Comparison of ENCODE assay signal across 8 mouse cellular contexts in the genomic region with DNA sequence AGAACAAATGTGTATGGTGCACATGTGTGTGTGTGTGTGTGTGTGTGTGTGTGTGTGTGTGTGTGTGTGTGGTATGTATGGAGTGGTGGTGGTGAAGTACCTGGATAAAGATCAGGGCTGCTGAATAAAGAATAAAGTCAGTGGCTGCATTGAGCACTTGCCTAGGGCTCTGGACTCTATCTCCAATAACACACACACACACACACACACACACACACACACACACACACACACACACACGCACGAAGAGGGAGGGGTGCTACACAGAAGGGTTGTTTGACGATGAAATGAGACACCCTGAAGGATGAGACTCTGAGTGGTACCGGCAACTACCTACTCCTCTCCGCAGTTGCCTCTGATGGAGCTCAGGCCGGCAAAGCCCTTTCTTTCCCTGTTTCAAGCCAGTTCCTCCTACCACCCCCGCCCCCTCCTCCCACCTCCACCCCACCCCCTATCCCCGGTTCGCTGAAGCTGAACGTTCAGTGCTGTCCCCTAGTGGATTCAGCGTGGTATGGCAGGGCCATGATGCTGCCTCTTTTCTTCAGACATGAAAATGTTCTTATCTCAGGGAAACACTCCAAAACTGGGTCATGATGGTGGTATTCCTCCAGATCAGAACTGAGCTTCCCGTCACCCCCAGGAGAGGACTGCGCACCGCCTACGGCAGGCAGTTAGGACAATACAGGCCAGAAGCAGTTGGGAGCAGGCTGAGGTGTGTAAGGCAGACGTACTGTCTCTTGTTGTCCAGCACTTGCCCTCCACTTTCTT. TPM values are rescaled to one million over a fixed set of nuclear protein-coding genes. Genes with fewer than 3 reads are reported as not detected.
DNase-seq lines count a peak whose midpoint lies in the region; ATAC-seq and TF ChIP-seq lines count a peak whose summit lies in the region.

No protein-coding gene starts in this region.

- H3K4me1 ChIP-seq in forebrain, embryonic 16.5 days (replicated peaks; ENCODE audit: control insufficient read depth, insufficient read depth, low read length) = no peaks in the 10 kb centered on the region
- H3K4me1 ChIP-seq in midbrain, embryonic 10.5 days = peaks cover 14% of the 10 kb centered on the region

- no peaks in the 10 kb centered on the region for H3K27me3 ChIP-seq in forebrain, embryonic 16.5 days (replicated peaks; ENCODE audit: control insufficient read depth, insufficient read depth, low read length)
- peaks cover 10% of the 10 kb centered on the region; the same call in 1 of the 2 replicates for H3K27me3 ChIP-seq in midbrain, embryonic 10.5 days (ENCODE audit: low read depth, poor library complexity, severe bottlenecking)

- H3K36me3 ChIP-seq in forebrain, embryonic 16.5 days (ENCODE audit: control insufficient read depth, insufficient read depth) = no peaks in the 10 kb centered on the region
- no peaks in the 10 kb centered on the region for H3K36me3 ChIP-seq in midbrain, embryonic 10.5 days

- H3K4me3 ChIP-seq in gastrocnemius, adult 2 months = no peak overlapping the region
- H3K4me3 ChIP-seq in forebrain, embryonic 16.5 days (replicated peaks; ENCODE audit: low read length) = peak overlapping the region; percentile 37
- peak overlapping the region; percentile 46 for H3K4me3 ChIP-seq in midbrain, embryonic 10.5 days

- peak overlapping the region; percentile 40 for H3K9ac ChIP-seq in forebrain, embryonic 16.5 days (replicated peaks; ENCODE audit: low read depth, low read length)

- no peak overlapping the region for H3K27ac ChIP-seq in gastrocnemius, adult 2 months
- no peak overlapping the region for H3K27ac ChIP-seq in forebrain, embryonic 16.5 days (ENCODE audit: low read length)
- peak overlapping the region; percentile 69 for H3K27ac ChIP-seq in midbrain, embryonic 10.5 days (replicated peaks)

- WGBS in forebrain, embryonic 16.5 days = 7% methylated on average over 14 of the region's 16 CpGs
- 13% methylated on average over 16 of the region's 16 CpGs for WGBS in midbrain, embryonic 10.5 days

- DNase-seq in gastrocnemius, adult 2 months = peak; percentile 33
- DNase-seq in gastrocnemius, postnatal 36 days = no peak
- DNase-seq in c-Kit-positive CD71-positive TER-119-positive erythroid progenitor cells, embryonic 14.5 days (ENCODE audit: low spot score) = peak; percentile 36
- DNase-seq in left cerebral cortex, postnatal 36 days (ENCODE audit: low spot score in 2 of 2) = peak; percentile 32 to 43
- peak; percentile 77 for DNase-seq in midbrain, embryonic 10.5 days (ENCODE audit: low spot score)
- DNase-seq in spleen, postnatal 4 days (ENCODE audit: low spot score in 2 of 2) = peak; percentile 49 to 77

- H3K9me3 ChIP-seq in forebrain, embryonic 16.5 days (ENCODE audit: control insufficient read depth, low read length) = no peaks in the 10 kb centered on the region
- H3K9me3 ChIP-seq in midbrain, embryonic 10.5 days (replicated peaks) = no peaks in the 10 kb centered on the region

- peak overlapping the region; percentile 45 for H3K4me2 ChIP-seq in forebrain, embryonic 16.5 days (ENCODE audit: low read length)

- peak; percentile 62 for ATAC-seq in forebrain, embryonic 16.5 days
- ATAC-seq in inflammation-experienced regulatory T-cells, adult 6 months = peak; percentile 25

- TF ChIP-seq CTCF in gastrocnemius, adult 2 months (IDR thresholded peaks at IDR 0.05) = peak; percentile 60

- intact Hi-C loops in gastrocnemius, adult 2 months (cut with DNase I) = no loop called here
- intact Hi-C loops in gastrocnemius, postnatal 36 days (cut with DNase I) = loop anchor here (5.0 kb wide), 2 partner anchors 78 to 268 kb away; no protein-coding TSS in a partner anchor
- intact Hi-C loops in left cerebral cortex, postnatal 36 days (cut with DNase I) = loop anchor here (5.0 to 10.0 kb wide), 2 partner anchors 48 to 195 kb away; partner anchors contain the start of gene Haus5

RNA-seq across cellular contexts. Expression of gene Ffar1, which starts 1.5 kb away (rescaled TPM):
- not detected for total RNA-seq in gastrocnemius, adult 2 months (2021)
- total RNA-seq in gastrocnemius, postnatal 36 days (2021) = not detected
- not detected in 2 replicates for polyA plus RNA-seq in forebrain, embryonic 16.5 days (2015; fragmentation: Nextera tagmentation; extraction: Ambion mirVana)
- polyA plus RNA-seq in inflammation-experienced regulatory T-cells, adult 6 months (2017; shearing (Covaris generic)) = under 1 TPM in 2 of 3 experiments, not detected in 1; 0.17 to 0.20 TPM
- total RNA-seq in left cerebral cortex, postnatal 36 days (2021) = not detected
- not detected in 2 replicates for polyA plus RNA-seq in midbrain, embryonic 10.5 days (2016; fragmentation: Nextera tagmentation; extraction: Ambion mirVana)

RNA-seq across cellular contexts. Expression of gene Ffar3, which starts 3.8 kb away (rescaled TPM):
- not detected for total RNA-seq in gastrocnemius, adult 2 months (2021)
- total RNA-seq in gastrocnemius, postnatal 36 days (2021) = not detected
- polyA plus RNA-seq in forebrain, embryonic 16.5 days (2015; fragmentation: Nextera tagmentation; extraction: Ambion mirVana) = not detected in 2 replicates
- polyA plus RNA-seq in inflammation-experienced regulatory T-cells, adult 6 months (2017; shearing (Covaris generic)) = under 1 TPM in 1 of 3 experiments, not detected in 2; 0.27 TPM
- not detected for total RNA-seq in left cerebral cortex, postnatal 36 days (2021)
- not detected in 2 replicates for polyA plus RNA-seq in midbrain, embryonic 10.5 days (2016; fragmentation: Nextera tagmentation; extraction: Ambion mirVana)

RNA-seq across cellular contexts. Expression of gene Cd22, which starts 20.3 kb away (rescaled TPM):
- total RNA-seq in gastrocnemius, adult 2 months (2021) = under 1 TPM in 1 of 2 experiments, not detected in 1; 0.31 TPM
- not detected for total RNA-seq in gastrocnemius, postnatal 36 days (2021)
- polyA plus RNA-seq in forebrain, embryonic 16.5 days (2015; fragmentation: Nextera tagmentation; extraction: Ambion mirVana) = 0.25 TPM in 1 of 2 replicates, not detected in the other
- 10 to 100 TPM; 10.5 to 17.5 (median 12.3) TPM for polyA plus RNA-seq in inflammation-experienced regulatory T-cells, adult 6 months (2017; shearing (Covaris generic))
- not detected for total RNA-seq in left cerebral cortex, postnatal 36 days (2021)
- polyA plus RNA-seq in midbrain, embryonic 10.5 days (2016; fragmentation: Nextera tagmentation; extraction: Ambion mirVana) = 0.02 TPM in 1 of 2 replicates, not detected in the other

RNA-seq across cellular contexts. Expression of gene Ffar2, which starts 36.2 kb away (rescaled TPM):
- total RNA-seq in gastrocnemius, adult 2 months (2021) = under 1 TPM in 1 of 2 experiments, not detected in 1; 0.14 TPM
- under 1 TPM in 1 of 2 experiments, not detected in 1; 0.35 TPM for total RNA-seq in gastrocnemius, postnatal 36 days (2021)
- 0.14 TPM in 1 of 2 replicates, not detected in the other for polyA plus RNA-seq in forebrain, embryonic 16.5 days (2015; fragmentation: Nextera tagmentation; extraction: Ambion mirVana)
- 1 to 10 TPM in 1 of 3 experiments, under 1 TPM in 2; 0.50 to 3.1 (median 0.82) TPM for polyA plus RNA-seq in inflammation-experienced regulatory T-cells, adult 6 months (2017; shearing (Covaris generic))
- not detected for total RNA-seq in left cerebral cortex, postnatal 36 days (2021)
- not detected in 2 replicates for polyA plus RNA-seq in midbrain, embryonic 10.5 days (2016; fragmentation: Nextera tagmentation; extraction: Ambion mirVana)

RNA-seq across cellular contexts. Expression of gene Mag, which starts 54.9 kb away (rescaled TPM):
- under 1 TPM; 0.22 to 0.71 TPM for total RNA-seq in gastrocnemius, adult 2 months (2021)
- total RNA-seq in gastrocnemius, postnatal 36 days (2021) = 1 to 10 TPM in 1 of 2 experiments, under 1 TPM in 1; 0.41 to 1.0 TPM
- 1.0 and 1.8 TPM in 2 replicates for polyA plus RNA-seq in forebrain, embryonic 16.5 days (2015; fragmentation: Nextera tagmentation; extraction: Ambion mirVana)
- polyA plus RNA-seq in inflammation-experienced regulatory T-cells, adult 6 months (2017; shearing (Covaris generic)) = not detected
- 100 to 1,000 TPM; 137 to 247 TPM for total RNA-seq in left cerebral cortex, postnatal 36 days (2021)
- polyA plus RNA-seq in midbrain, embryonic 10.5 days (2016; fragmentation: Nextera tagmentation; extraction: Ambion mirVana) = 0.22 and 0.52 TPM in 2 replicates

Comparison
In these comparisons a context has a peak if more than half of its experiments do, and no peak if none do; other contexts are left out.
1. DNase-seq: peak in gastrocnemius, adult 2 months (single experiment), c-Kit-positive CD71-positive TER-119-positive erythroid progenitor cells, embryonic 14.5 days (single experiment), left cerebral cortex, postnatal 36 days (2 of 2), midbrain, embryonic 10.5 days (single experiment) and spleen, postnatal 4 days (2 of 2); none in gastrocnemius, postnatal 36 days (0 of 2).